Mouse (Mus musculus): ENCODE results near the gene Arf4.

The Arf4 gene

GRCm38 (mm10) chr14:26637851-26638707 lies at the start of gene Arf4:
Gene Arf4, plus strand, starts transcription at chr14:26638074.
- peak; percentile 98 for DNase-seq

GRCm38 (mm10) chr14:26591353-26591752 lies 46.5 kb upstream of the Arf4 start:
- no peak for DNase-seq

GRCm38 (mm10) chr14:26593281-26593895 lies 44.5 kb upstream of the Arf4 start:
- DNase-seq = no peak

- no peak for DNase-seq
These were observed 42.7 kb upstream of the Arf4 start for GRCm38 (mm10) chr14:26595167-26595566.

GRCm38 (mm10) chr14:26595695-26596365 lies 42.0 kb upstream of the Arf4 start:
- no peak for DNase-seq

GRCm38 (mm10) chr14:26605354-26605753 lies 32.5 kb upstream of the Arf4 start:
- no peak for DNase-seq

GRCm38 (mm10) chr14:26609674-26610073 lies 28.2 kb upstream of the Arf4 start:
- DNase-seq = no peak

- DNase-seq = no peak
These were observed 27.2 kb upstream of the Arf4 start for GRCm38 (mm10) chr14:26610689-26611088.

- DNase-seq = no peak
These were observed 12.6 kb upstream of the Arf4 start for GRCm38 (mm10) chr14:26625301-26625700.

GRCm38 (mm10) chr14:26626605-26627140 lies 11.2 kb upstream of the Arf4 start:
- DNase-seq = no peak

GRCm38 (mm10) chr14:26637025-26637850 lies 636 bp upstream of the Arf4 start:
- DNase-seq = peak; percentile 38

GRCm38 (mm10) chr14:26638708-26639084 lies 822 bp downstream of the Arf4 start:
- peak; percentile 82 for DNase-seq

GRCm38 (mm10) chr14:26639251-26639650 lies 1.4 kb downstream of the Arf4 start:
- DNase-seq = peak; percentile 7

- peak; percentile 9 for DNase-seq
These were observed 2.1 kb downstream of the Arf4 start for GRCm38 (mm10) chr14:26639961-26640360.

GRCm38 (mm10) chr14:26643006-26643624 lies 5.2 kb downstream of the Arf4 start:
- DNase-seq = no peak

GRCm38 (mm10) chr14:26645989-26646650 lies 8.2 kb downstream of the Arf4 start:
- no peak for DNase-seq

GRCm38 (mm10) chr14:26647811-26648210 lies 9.9 kb downstream of the Arf4 start:
- no peak for DNase-seq

GRCm38 (mm10) chr14:26651901-26652300 lies 14.0 kb downstream of the Arf4 start:
- peak; percentile 5 for DNase-seq

GRCm38 (mm10) chr14:26658178-26658577 lies 20.3 kb downstream of the Arf4 start:
- DNase-seq = no peak

GRCm38 (mm10) chr14:26660233-26660632 lies 22.4 kb downstream of the Arf4 start:
- no peak for DNase-seq

GRCm38 (mm10) chr14:26662016-26662415 lies 24.1 kb downstream of the Arf4 start:
- no peak for DNase-seq

GRCm38 (mm10) chr14:26662488-26662887 lies 24.6 kb downstream of the Arf4 start:
- no peak for DNase-seq

Measured in lung, postnatal 10 days (tissue).